Mouse (Mus musculus) intestine, embryonic 14.5 days (tissue): ENCODE data around the gene 4931429L15Rik. TPM values are rescaled to one million over a fixed set of nuclear protein-coding genes. Genes with fewer than 3 reads are reported as not detected.

Source experiments
- ATAC-seq: fragments of 200-750 bp; cut with Nextera tagmentation; replicated peaks from 2 replicates; pipeline ENCODE4 v1.8.0; 2017; ENCODE audit warnings: low read depth, moderate number of reproducible peaks, moderate TSS enrichment, moderate library complexity; ENCODE audit not compliant: low FRiP score, low TSS enrichment
- DNase-seq: peaks from one replicate; pipeline ENCODE4 v3.0.0-alpha.2; 2018; ENCODE audit warnings: low spot score
- H3K27ac ChIP-seq: fragments of 300-500 bp; sonication (generic); 2 replicates; pipeline ENCODE4 v1.5.1; 2014; ENCODE audit warnings: low read depth, mild to moderate bottlenecking, control low read depth
- H3K27me3 ChIP-seq: fragments of 300-500 bp; sonication (generic); replicated peaks from 2 replicates; pipeline ENCODE4 v1.6.1; 2014; ENCODE audit warnings: low read length, control low read depth; ENCODE audit not compliant: control insufficient read depth, insufficient read depth
- H3K36me3 ChIP-seq: fragments of 300-500 bp; sonication (generic); 2 replicates; pipeline ENCODE4 v1.6.1; 2014; ENCODE audit warnings: low read length, control low read depth; ENCODE audit not compliant: control insufficient read depth, insufficient read depth
- H3K4me1 ChIP-seq: fragments of 300-500 bp; sonication (generic); replicated peaks from 2 replicates; pipeline ENCODE4 v1.6.1; 2014; ENCODE audit warnings: low read length, control low read depth, mixed read lengths; ENCODE audit not compliant: control insufficient read depth, insufficient read depth
- H3K4me2 ChIP-seq: fragments of 300-500 bp; sonication (generic); 2 replicates; pipeline ENCODE4 v1.6.1; 2014; ENCODE audit warnings: low read length
- H3K4me3 ChIP-seq: fragments of 300-500 bp; sonication (generic); 2 replicates; pipeline ENCODE4 v1.5.1; 2014; ENCODE audit warnings: low read depth, low read length, control low read depth, mixed read lengths
- H3K9ac ChIP-seq: fragments of 300-500 bp; sonication (generic); 2 replicates; pipeline ENCODE4 v1.6.1; 2014; ENCODE audit warnings: mild to moderate bottlenecking, low read length
- H3K9me3 ChIP-seq: fragments of 300-500 bp; sonication (generic); 2 replicates; pipeline ENCODE4 v1.6.1; 2016; ENCODE audit warnings: low read length, control low read depth; ENCODE audit not compliant: control insufficient read depth
- WGBS: fragments of 180-500 bp; shearing (Covaris S2); extraction: QIAGEN DNeasy Blood & Tissue Kit; methylation state at CpG from one replicate; pipeline ENCODE4 v1.1.7; 2014; 5-methylcytosine and 5-hydroxymethylcytosine counted together
- polyA plus RNA-seq: library from polyadenylated mRNA; unstranded; fragments of >200 nt; fragmentation: Nextera tagmentation; extraction: Ambion mirVana; gene quantifications from 2 replicates; pipeline ENCODE4 v1.2.1, GENCODE M21; 2014

4931429L15Rik gene
- polyA plus RNA-seq, 1 experiment from 2014 or later: not detected

- Histone ChIP-seq H3K4me2 (no peak overlapping the region), H3K9ac (no peak overlapping the region)
- WGBS: 87% methylated on average over 6 of the region's 6 CpGs
These were observed 60.7 kb downstream of the 4931429L15Rik start for GRCm38 (mm10) chr9:46259111-46259510.

DNA sequence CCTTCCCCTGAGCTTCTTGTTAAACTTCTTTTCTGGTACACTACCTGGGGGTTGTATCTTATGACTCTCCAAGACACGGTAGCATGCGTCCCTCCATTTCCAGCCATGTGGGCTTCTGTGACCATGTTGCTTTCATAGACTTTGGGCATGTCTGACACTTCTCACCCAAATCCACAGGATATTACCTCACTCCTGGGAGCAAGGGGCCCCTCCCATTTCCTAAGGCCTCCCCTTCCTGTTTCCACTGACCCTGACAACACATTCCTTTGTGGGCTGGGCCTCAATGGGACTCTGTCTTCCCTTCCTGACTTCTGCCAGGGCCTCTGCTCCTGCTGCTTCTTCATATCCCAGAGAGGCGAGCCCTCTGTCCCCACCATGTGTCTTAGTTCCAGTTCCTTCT, 62.2 kb downstream of the 4931429L15Rik start:
- no peaks in the 10 kb centered on the region for H3K36me3 ChIP-seq
- H3K27ac ChIP-seq: no peak overlapping the region
- no peaks in the 10 kb centered on the region for H3K27me3 ChIP-seq
- H3K9ac ChIP-seq: no peak overlapping the region
- no peak for DNase-seq
- WGBS: 83% methylated on average over 3 of the region's 3 CpGs
- H3K9me3 ChIP-seq: no peaks in the 10 kb centered on the region
- no peak for ATAC-seq
- H3K4me2 ChIP-seq: no peak overlapping the region
- H3K4me3 ChIP-seq: no peak overlapping the region
- no peaks in the 10 kb centered on the region for H3K4me1 ChIP-seq

More at GRCm38 (mm10) chr9:46259111-46259510, 60.7 kb downstream of the 4931429L15Rik start:
- ATAC-seq (no peak), DNase-seq (no peak)
- H3K4me3 ChIP-seq: no peak overlapping the region
- H3K27me3 ChIP-seq: no peaks in the 10 kb centered on the region
- H3K27ac ChIP-seq: no peak overlapping the region
- no peaks in the 10 kb centered on the region for H3K9me3 ChIP-seq
- no peaks in the 10 kb centered on the region for H3K4me1 ChIP-seq
- H3K36me3 ChIP-seq: no peaks in the 10 kb centered on the region

GRCm38 (mm10) chr9:46256658-46257385, 63.0 kb downstream of the 4931429L15Rik start:
- Histone ChIP-seq H3K36me3 (no peaks in the 10 kb centered on the region), H3K4me2 (no peak overlapping the region), H3K4me3 (no peak overlapping the region), H3K9me3 (no peaks in the 10 kb centered on the region), H3K27ac (no peak overlapping the region), H3K9ac (no peak overlapping the region), H3K27me3 (no peaks in the 10 kb centered on the region), H3K4me1 (no peaks in the 10 kb centered on the region)
- 76% methylated on average over 10 of the region's 10 CpGs for WGBS
- DNase-seq (no peak), ATAC-seq (no peak)

DNA sequence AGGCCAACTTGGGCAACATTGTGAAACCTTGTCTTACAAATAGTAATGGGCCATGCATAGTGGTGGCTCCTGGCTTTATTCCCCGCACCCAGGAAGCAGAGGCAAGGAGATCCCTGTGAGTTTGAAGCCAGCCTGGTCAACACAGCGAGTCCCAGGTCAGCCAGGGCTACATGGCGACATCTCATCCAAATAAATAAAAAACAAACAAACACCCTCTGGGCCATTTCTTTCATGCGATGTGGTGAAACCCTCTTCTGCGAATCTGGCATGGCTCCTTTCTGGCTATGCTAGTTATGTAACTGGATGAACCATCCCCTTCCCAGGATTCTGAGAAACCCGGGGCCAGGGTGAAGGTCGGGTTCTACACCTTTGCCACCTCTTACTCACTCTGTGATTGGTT, 63.6 kb downstream of the 4931429L15Rik start:
- Histone ChIP-seq H3K9me3 (no peaks in the 10 kb centered on the region), H3K27ac (no peak overlapping the region), H3K27me3 (no peaks in the 10 kb centered on the region), H3K36me3 (no peaks in the 10 kb centered on the region), H3K9ac (no peak overlapping the region), H3K4me1 (no peaks in the 10 kb centered on the region), H3K4me3 (no peak overlapping the region), H3K4me2 (no peak overlapping the region)
- WGBS: 87% methylated on average over 7 of the region's 7 CpGs
- ATAC-seq: no peak
- no peak for DNase-seq

Other genes with a start within 250 kb of the 4931429L15Rik start
- gene Apoa1, start 91.4 kb downstream of the 4931429L15Rik start, polyA plus RNA-seq: 204 and 281 TPM in 2 replicates
- 6.8 and 12.2 TPM in 2 replicates for gene Apoc3, start 84.3 kb downstream of the 4931429L15Rik start, polyA plus RNA-seq
- 6.9 and 12.3 TPM in 2 replicates for gene Apoa4, start 79.3 kb downstream of the 4931429L15Rik start, polyA plus RNA-seq
- gene Apoa5, start 51.4 kb downstream of the 4931429L15Rik start, polyA plus RNA-seq: not detected in 2 replicates
- 68.3 and 70.2 TPM in 2 replicates for gene Zpr1, start 46.9 kb downstream of the 4931429L15Rik start, polyA plus RNA-seq
- 25.1 and 25.2 TPM in 2 replicates for gene Bud13, start 37.0 kb downstream of the 4931429L15Rik start, polyA plus RNA-seq